Mouse (Mus musculus): ENCODE data around the gene Map4.

DNA sequence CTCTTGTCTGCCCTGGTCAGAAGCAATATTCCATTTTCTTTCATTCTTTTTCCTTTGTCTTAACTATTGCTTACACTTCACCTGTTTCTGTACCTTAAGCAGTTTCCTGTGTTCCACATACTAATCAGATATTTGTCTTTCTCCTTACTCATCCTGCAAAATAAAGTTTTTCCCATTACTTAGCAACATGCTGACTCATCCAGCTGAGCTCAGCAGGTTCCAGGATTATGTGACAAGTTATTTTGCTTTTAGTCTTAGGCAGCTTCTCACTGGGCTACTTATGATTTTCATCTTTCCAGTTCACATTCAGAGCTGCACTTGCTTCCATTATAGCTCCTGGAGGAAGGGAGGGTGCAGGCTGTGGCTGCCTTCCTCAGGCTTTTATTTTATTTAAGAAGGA is 133.4 kb downstream of the Map4 start:
- TF ChIP-seq USF1 (IDR thresholded peaks at IDR 0.05; ENCODE audit: low read depth, low read length) (no peak), POLR2A (IDR thresholded peaks at IDR 0.05; ENCODE audit: low read depth, low read length) (no peak), MAX (IDR thresholded peaks at IDR 0.05; ENCODE audit: low read length) (no peak), TCF12 (IDR thresholded peaks at IDR 0.05; ENCODE audit: low read depth, low read length) (no peak), EP300 (IDR thresholded peaks at IDR 0.05; ENCODE audit: low read length) (no peak), CTCF (conservative IDR thresholded peaks at IDR 0.05 in 1 of 2, IDR thresholded peaks at IDR 0.05 in 1 of 2; ENCODE audit: low read depth in 2 of 2, low read length in 2 of 2) (no peak), HCFC1 (IDR thresholded peaks at IDR 0.05; ENCODE audit: low read depth, low read length) (no peak), E2F4 (IDR thresholded peaks at IDR 0.05; ENCODE audit: insufficient replicate concordance, low read depth, low read length) (no peak), MXI1 (IDR thresholded peaks at IDR 0.05; ENCODE audit: low read depth, low read length) (no peak), RCOR1 (conservative IDR thresholded peaks at IDR 0.05; ENCODE audit: low read depth, low read length) (no peak)

All from CH12.LX (cell line).